Mouse (Mus musculus): ENCODE data around the gene Acss2. TPM values are rescaled to one million over a fixed set of nuclear protein-coding genes. Genes with fewer than 3 reads are reported as not detected.
"Not testable (repeated sequence)": the region's sequence is repeated elsewhere in the genome, so short reads cannot be mapped to it uniquely, and the experiment has no call there.

The Acss2 gene
- polyA plus RNA-seq, 1 experiment, result 1.0 TPM

DNA sequence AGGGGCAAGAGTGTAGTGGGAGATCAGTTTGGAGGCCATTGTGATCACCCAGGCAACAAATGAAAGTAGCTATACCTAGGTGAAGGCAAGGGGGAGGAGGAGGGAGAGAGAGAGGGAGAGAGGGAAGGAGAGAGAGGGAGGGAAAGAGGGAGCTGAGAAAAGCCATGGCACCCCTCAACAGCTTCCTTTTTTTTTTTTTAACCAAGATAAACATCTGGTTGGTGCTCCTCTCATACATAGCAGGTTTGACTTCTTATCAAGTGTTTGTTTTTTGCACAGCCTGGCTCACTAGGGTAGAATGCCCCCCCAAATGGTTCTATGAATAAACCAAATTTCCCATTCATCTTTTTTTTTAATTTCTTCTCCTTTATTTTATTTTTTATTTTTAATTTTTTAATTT is 18.5 kb downstream of the Acss2 start:
- H3K9me3 ChIP-seq (ENCODE audit: control insufficient read depth, low read length), result no peaks in the 10 kb centered on the region
- peaks cover 14% of the 10 kb centered on the region for H3K4me1 ChIP-seq (ENCODE audit: control insufficient read depth)
- TF ChIP-seq TAL1 (IDR thresholded peaks at IDR 0.05; ENCODE audit: low read length) (no peak), GATA1 (IDR thresholded peaks at IDR 0.05; ENCODE audit: low read length) (no peak)
- H3K4me3 ChIP-seq (replicated peaks), result no peak overlapping the region
- no peaks in the 10 kb centered on the region for H3K27me3 ChIP-seq (ENCODE audit: control insufficient read depth)
- no peaks in the 10 kb centered on the region; the same call in 1 of the 2 replicates for H3K36me3 ChIP-seq (ENCODE audit: control insufficient read depth)

DNA sequence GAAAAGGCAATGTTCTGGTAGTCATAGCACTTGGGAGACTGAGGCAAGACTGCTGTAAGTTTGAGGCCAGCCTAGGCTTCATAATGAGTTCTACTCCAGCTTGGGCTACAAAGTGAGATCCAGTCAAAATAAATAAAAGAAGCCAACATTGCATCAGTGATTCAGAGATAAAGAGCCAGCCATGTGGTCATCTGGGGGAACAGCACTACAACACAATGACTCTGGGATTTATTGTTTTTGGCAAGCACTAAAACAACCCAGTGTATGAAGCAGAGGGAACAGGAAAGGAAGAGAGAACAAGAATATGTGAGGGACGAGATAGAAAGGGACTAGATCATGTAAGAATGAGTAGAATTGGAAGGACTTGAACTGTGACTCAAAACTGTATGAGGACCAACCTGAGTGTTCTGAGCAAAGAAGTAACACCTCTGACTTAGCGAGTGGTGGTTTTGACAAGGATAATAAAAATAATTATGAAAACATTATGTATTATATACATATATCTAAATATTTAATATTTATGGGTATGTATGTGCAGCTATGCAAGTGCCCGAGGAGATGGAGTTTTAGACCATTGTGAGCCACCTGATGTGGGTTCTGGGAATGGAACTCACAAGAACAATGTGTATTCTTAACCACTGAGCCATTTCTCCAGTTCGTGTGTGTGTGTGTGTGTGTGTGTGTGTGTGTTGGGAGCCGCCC is 20.2 kb downstream of the Acss2 start:
- H3K4me3 ChIP-seq (replicated peaks), result no peak overlapping the region
- H3K36me3 ChIP-seq (ENCODE audit: control insufficient read depth), result no peaks in the 10 kb centered on the region; the same call in 1 of the 2 replicates
- H3K4me1 ChIP-seq (ENCODE audit: control insufficient read depth), result peaks cover 14% of the 10 kb centered on the region
- TF ChIP-seq TAL1 (IDR thresholded peaks at IDR 0.05; ENCODE audit: low read length), result no peak
- TF ChIP-seq GATA1 (IDR thresholded peaks at IDR 0.05; ENCODE audit: low read length), result no peak
- no peaks in the 10 kb centered on the region for H3K9me3 ChIP-seq (ENCODE audit: control insufficient read depth, low read length)
- no peaks in the 10 kb centered on the region for H3K27me3 ChIP-seq (ENCODE audit: control insufficient read depth)

DNA sequence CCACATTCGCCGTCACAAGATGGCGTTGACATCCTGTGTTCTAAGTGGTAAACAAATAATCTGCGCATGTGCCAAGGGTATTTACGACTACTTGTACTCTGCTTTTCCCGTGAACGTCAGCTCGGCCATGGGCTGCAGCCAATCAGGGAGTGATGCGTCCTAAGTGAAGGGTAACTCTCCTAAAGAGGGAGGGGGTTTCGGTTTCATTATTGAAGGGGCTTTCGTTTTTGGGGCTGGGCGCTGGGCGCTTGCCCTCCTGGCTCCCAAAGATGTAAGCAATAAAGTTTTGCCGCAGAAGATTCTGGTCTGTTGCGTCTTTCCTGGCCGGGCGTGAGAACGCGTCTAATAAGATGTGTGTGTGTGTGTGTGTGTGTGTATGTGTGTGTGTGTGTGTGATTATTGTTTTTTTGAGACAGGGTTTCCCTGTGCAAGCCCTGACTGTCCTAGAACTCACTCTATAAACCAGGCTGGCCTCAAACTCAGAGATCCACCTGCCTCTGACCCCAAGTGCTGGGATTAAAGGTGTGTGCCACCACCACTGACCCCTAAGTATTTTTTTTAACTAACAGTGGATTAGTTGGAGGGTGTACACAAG is 20.8 kb downstream of the Acss2 start:
- not testable (repeated sequence) for H3K36me3 ChIP-seq (ENCODE audit: control insufficient read depth); H3K27me3 ChIP-seq (ENCODE audit: control insufficient read depth); H3K4me3 ChIP-seq (replicated peaks); H3K9me3 ChIP-seq (ENCODE audit: control insufficient read depth, low read length)
- H3K4me1 ChIP-seq (ENCODE audit: control insufficient read depth), result peaks cover 14% of the 10 kb centered on the region

DNA sequence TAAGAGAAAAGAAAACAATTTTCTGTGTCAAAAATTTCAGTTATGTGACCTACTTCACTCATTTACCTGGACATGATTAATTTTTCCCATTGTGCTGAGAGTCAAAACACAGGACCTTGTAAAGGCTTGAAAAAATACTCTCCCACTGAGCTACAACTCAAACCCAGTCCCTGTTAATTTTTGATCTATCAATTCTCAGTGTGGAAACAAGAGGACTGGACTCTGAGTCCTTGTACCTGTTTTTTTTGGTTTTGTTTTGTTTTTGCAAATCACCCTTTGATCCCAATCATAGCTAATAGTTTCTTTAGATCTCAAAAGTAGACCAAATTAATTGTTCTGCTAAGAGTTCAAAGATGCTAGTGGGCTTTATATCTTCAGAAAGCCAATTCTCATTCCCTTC is 21.9 kb downstream of the Acss2 start:
- H3K36me3 ChIP-seq (ENCODE audit: control insufficient read depth), result no peaks in the 10 kb centered on the region; the same call in 1 of the 2 replicates
- peaks cover 14% of the 10 kb centered on the region for H3K4me1 ChIP-seq (ENCODE audit: control insufficient read depth)
- no peak overlapping the region for H3K4me3 ChIP-seq (replicated peaks)
- no peaks in the 10 kb centered on the region for H3K27me3 ChIP-seq (ENCODE audit: control insufficient read depth)
- no peak for TF ChIP-seq GATA1 (IDR thresholded peaks at IDR 0.05; ENCODE audit: low read length)
- no peak for TF ChIP-seq TAL1 (IDR thresholded peaks at IDR 0.05; ENCODE audit: low read length)
- H3K9me3 ChIP-seq (ENCODE audit: control insufficient read depth, low read length), result no peaks in the 10 kb centered on the region

DNA sequence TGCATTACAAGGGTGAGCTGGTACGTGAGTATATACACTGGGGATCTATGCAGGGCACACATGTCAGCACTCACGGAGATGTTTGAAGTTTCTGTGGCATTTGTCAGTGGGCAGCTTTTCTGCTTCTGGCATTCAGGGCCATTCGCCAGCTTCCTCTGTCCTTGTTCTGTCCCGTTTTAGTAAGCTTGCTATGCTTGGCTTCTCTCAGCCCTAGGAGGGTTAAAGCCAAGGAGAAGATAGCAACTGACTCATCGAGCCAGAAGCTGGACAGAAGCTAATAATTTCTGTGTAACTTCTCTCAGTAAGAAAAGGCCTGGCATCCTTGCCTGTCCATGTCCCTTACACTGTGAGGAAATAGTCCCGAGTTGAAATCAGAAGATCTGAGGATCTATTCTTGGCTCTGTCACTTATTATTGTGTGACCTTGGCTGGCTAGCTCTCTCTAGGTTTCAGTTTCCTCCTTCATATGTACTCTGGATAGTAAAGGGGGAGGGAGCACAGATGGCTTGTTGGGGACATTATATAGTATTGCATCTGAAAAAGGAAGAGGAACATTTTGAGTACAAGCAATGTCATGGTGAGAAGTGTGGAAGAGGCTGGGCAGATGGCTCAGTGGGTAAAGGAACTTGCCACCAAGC is 23.2 kb downstream of the Acss2 start:
- no peak for TF ChIP-seq GATA1 (IDR thresholded peaks at IDR 0.05; ENCODE audit: low read length)
- TF ChIP-seq TAL1 (IDR thresholded peaks at IDR 0.05; ENCODE audit: low read length), result no peak
- Histone ChIP-seq H3K36me3 (ENCODE audit: control insufficient read depth) (no peaks in the 10 kb centered on the region), H3K4me1 (ENCODE audit: control insufficient read depth) (peaks cover 11% of the 10 kb centered on the region), H3K27me3 (ENCODE audit: control insufficient read depth) (no peaks in the 10 kb centered on the region), H3K9me3 (ENCODE audit: control insufficient read depth, low read length) (no peaks in the 10 kb centered on the region), H3K4me3 (replicated peaks) (no peak overlapping the region)

DNA sequence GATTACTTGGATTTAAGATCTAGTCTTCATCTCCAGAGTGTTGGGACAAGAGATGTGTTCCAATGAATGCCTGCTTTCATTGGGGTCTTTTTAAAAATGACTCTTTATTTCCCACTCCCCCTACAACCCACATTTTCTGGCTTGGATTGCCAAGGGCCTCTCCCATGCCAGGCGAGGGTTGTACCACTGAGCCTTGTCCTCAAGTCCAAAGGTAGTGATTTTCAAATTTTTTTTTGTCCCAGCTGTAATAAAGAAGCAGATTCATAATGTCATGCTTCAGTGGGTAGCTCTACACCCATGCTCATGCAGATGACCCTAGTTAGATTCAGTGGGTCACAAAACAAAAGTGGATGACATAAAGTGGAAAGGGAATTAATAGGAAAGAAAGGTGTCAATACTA is 29.2 kb downstream of the Acss2 start:
- Histone ChIP-seq H3K4me1 (ENCODE audit: control insufficient read depth) (peaks cover 2% of the 10 kb centered on the region), H3K9me3 (ENCODE audit: control insufficient read depth, low read length) (no peaks in the 10 kb centered on the region), H3K27me3 (ENCODE audit: control insufficient read depth) (no peaks in the 10 kb centered on the region), H3K36me3 (ENCODE audit: control insufficient read depth) (peaks cover 18% of the 10 kb centered on the region), H3K4me3 (replicated peaks) (no peak overlapping the region)
- no peak for TF ChIP-seq GATA1 (IDR thresholded peaks at IDR 0.05; ENCODE audit: low read length)
- TF ChIP-seq TAL1 (IDR thresholded peaks at IDR 0.05; ENCODE audit: low read length), result no peak

DNA sequence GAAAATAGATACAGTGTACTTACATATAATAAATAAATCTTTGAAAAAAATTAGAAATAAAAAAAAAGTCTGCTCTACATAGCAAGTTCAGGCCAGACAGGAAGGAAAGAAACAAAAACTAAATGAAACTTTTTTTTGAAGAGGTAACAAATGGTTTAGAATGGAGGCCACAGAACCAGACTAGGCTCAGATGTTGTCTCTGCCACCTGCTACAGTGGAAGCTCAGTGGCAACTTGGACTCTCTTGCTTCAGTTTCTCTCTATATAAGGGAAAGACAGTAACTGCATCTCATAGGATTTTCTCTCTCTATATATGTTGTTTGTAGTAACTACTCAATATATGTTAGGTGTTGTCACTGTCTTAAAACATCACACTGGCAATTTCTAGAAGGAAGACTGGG is 34.6 kb downstream of the Acss2 start:
- no peak for TF ChIP-seq TAL1 (IDR thresholded peaks at IDR 0.05; ENCODE audit: low read length)
- no peak for TF ChIP-seq GATA1 (IDR thresholded peaks at IDR 0.05; ENCODE audit: low read length)
- Histone ChIP-seq H3K36me3 (ENCODE audit: control insufficient read depth) (peaks cover 42% of the 10 kb centered on the region), H3K27me3 (ENCODE audit: control insufficient read depth) (no peaks in the 10 kb centered on the region), H3K4me1 (ENCODE audit: control insufficient read depth) (peaks cover 24% of the 10 kb centered on the region), H3K9me3 (ENCODE audit: control insufficient read depth, low read length) (no peaks in the 10 kb centered on the region), H3K4me3 (replicated peaks) (no peak overlapping the region)

DNA sequence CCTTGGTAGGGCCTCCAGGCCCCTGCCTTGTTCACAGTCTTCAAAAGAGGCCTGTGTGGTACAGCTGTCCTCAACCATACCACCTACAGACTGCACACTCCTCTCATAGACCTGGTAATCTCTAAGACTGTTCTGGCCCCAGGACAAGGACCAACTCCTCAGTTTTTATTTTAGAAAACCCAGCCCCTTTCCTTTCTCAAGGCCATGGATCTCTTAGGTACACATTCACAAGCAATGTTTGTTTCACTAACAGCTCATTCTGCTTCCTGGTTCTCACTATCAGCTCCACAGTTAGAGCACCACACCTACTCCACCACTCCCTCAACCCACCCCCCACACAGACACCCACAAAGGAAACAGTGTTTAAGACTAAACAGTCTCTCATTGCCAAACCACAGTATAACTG is 35.2 kb downstream of the Acss2 start:
- Histone ChIP-seq H3K4me1 (ENCODE audit: control insufficient read depth) (peaks cover 24% of the 10 kb centered on the region), H3K36me3 (ENCODE audit: control insufficient read depth) (peaks cover 43% of the 10 kb centered on the region), H3K4me3 (replicated peaks) (no peak overlapping the region), H3K9me3 (ENCODE audit: control insufficient read depth, low read length) (no peaks in the 10 kb centered on the region), H3K27me3 (ENCODE audit: control insufficient read depth) (no peaks in the 10 kb centered on the region)
- TF ChIP-seq GATA1 (IDR thresholded peaks at IDR 0.05; ENCODE audit: low read length) (no peak), TAL1 (IDR thresholded peaks at IDR 0.05; ENCODE audit: low read length) (no peak)

DNA sequence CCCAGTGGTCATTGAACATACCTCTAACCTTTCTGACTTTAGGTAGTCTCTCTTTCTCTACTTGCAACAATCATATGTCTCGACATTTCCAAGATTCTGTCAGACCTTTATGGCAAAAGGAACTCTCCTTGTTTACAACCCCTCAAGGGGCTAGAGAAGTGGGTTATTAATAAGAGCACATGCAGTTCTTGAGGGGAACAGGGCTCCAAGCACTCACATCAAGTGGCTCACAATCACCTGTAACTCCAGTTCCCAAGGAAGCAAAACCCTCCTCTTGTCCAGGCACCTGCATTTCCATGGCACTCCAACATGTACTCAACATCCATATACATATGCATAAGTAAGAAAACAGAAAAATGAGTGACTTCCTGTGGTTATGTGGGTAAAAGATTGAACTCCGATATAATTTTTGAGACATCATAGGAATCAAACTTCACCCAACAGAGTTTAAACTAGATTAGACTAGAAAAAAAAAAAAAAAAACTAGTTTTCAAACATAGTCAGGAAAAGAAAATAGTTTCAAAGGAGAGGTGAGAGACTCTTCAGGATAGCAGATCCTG is 36.8 kb downstream of the Acss2 start:
- no peaks in the 10 kb centered on the region for H3K27me3 ChIP-seq (ENCODE audit: control insufficient read depth)
- H3K4me3 ChIP-seq (replicated peaks), result no peak overlapping the region
- peaks cover 24% of the 10 kb centered on the region for H3K4me1 ChIP-seq (ENCODE audit: control insufficient read depth)
- peaks cover 57% of the 10 kb centered on the region for H3K36me3 ChIP-seq (ENCODE audit: control insufficient read depth)
- H3K9me3 ChIP-seq (ENCODE audit: control insufficient read depth, low read length), result no peaks in the 10 kb centered on the region
- TF ChIP-seq GATA1 (IDR thresholded peaks at IDR 0.05; ENCODE audit: low read length), result no peak
- TF ChIP-seq TAL1 (IDR thresholded peaks at IDR 0.05; ENCODE audit: low read length), result no peak

All from erythroblast, embryonic 14.5 days (primary cell).